Mouse (Mus musculus) E14TG2a.4 (cell line): ENCODE results near the gene Ptger4.

Source experiments
- CTCF ChIP-seq: conservative IDR thresholded peaks from 2 replicates; pipeline ENCODE4 v1.5.1; 2014; ENCODE audit warnings: low read length
- NANOG ChIP-seq: IDR thresholded peaks from 2 replicates; pipeline ENCODE4 v1.6.1; 2014; ENCODE audit warnings: borderline replicate concordance, low read length, mixed read lengths
- POU5F1 ChIP-seq: IDR thresholded peaks from 2 replicates; pipeline ENCODE4 v1.6.1; 2014; ENCODE audit warnings: low read length, borderline replicate concordance

DNA sequence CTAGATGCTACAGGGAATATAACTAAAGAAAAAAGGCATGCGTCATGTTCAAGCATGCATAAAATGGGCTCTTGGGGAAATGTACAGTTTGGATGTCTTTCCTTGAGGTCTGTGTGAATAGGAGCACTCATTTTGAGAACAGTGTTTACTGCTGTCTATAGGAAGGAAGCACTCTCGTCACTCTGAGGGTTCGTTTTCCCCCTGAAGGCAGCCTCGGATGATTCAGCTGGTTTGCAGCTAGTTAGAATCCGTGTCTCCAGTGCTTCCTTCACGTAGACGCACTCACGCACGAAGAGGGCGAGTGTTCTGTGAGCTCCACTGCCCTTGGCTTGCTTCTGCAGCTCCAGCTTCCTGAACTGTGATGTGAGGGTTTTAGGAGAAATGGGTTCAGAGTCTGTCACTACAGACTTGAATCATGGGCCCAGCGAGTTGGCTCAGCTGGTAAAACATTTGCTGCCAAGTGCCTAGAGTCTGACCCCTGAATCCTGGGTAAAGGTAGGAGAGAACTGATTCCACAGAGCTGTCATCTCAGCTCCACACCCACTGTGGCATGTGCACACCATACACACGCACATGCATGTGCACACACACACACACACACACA is 70.7 kb downstream of the Ptger4 start:
- no peak for TF ChIP-seq CTCF
- no peak for TF ChIP-seq POU5F1
- TF ChIP-seq NANOG = no peak
